Mouse (Mus musculus): ENCODE data around the gene Gfral. TPM values are rescaled to one million over a fixed set of nuclear protein-coding genes. Genes with fewer than 3 reads are reported as not detected.

Gene Gfral
- polyA plus RNA-seq, 1 experiment = not detected

DNA sequence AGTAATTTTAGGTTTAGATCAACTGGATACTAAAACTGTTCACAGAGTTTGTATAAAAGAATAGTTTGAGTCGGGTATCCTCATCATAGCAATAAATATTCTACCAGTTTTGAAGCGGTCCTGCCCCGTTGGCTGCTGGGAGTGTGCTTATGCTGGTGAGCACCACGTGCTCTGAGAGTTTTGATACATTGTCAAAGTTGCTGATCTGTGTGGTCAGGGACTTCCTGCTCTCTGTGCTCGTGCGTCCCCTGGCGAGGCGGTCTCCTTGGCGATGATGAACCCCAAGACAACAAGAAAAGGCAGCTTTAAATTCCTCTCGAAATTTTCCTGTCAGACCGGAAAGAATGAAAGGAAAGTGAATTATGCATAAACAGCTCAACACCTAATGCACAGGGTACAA, 16.9 kb upstream of the Gfral start:
- DNase-seq = no peak
- TF ChIP-seq CTCF (IDR thresholded peaks at IDR 0.05; ENCODE audit: insufficient read depth, low read length) (no peak), POLR2A (IDR thresholded peaks at IDR 0.05; ENCODE audit: borderline replicate concordance, extremely low read depth, low read depth, low read length) (no peak)
- WGBS = 25% methylated on average over 11 of the region's 11 CpGs
- Histone ChIP-seq H3K4me1 (ENCODE audit: control insufficient read depth, insufficient read depth, low read length) (no peaks in the 10 kb centered on the region), H3K4me3 (replicated peaks; ENCODE audit: extremely low read depth, low read depth, low read length) (no peak overlapping the region)

DNA sequence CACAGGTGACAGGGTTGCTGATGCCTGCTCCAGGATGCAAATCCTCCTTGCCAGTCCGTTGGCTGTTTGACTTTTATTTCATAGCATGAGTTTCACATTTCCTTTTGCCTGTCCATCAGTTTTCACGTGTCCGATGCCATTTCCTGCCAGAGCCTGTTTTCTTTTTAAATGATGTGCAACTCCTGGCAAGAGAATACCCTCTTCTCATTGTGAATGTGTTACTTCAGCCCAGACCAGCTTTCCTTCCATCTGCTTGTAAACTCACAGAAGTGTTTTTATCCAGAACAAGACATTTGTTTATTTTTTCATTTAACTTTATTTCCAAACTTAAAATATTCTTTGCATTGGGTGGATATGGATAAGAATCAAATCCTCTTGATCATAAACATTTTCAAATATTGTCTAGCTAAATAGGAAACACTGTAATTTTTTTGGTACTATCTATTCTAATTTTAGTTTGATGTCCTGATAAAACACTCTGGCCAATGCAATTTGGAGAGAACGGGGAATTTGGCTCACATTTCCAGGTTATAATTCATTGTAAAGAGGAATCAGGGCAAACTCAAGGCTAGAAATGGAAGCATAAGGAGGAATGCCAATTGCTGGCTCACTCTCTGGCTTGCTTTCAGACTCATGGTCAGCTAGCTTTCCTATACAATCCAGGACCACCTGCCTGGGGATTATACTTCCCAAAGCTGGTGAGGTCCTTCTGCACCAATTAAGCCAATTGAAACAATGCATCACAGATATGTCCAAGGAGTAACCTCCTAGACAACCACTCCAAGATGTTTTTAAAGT, 3.9 kb upstream of the Gfral start:
- H3K4me3 ChIP-seq (replicated peaks; ENCODE audit: extremely low read depth, low read depth, low read length) = no peak overlapping the region

DNA sequence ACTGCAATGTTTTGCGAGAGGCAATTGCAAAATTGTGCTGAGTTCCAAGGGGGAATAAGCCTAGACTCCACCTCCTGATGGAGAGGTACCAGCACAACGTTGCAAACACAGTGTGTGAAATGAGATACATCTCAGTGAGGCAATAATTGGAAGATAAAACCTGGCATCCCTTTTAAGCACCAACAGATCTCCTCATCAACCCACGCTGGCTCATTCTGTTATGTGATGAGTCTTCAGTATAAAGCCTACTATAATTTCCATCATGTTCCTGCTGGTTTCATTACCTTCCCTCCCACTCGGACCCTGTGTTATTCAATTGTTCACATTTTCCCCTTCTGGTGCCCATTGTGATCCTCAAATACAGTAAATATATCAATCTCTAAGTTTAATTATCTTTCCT, 1.2 kb upstream of the Gfral start:
- Histone ChIP-seq H3K4me1 (ENCODE audit: control insufficient read depth, insufficient read depth, low read length) (no peaks in the 10 kb centered on the region), H3K4me3 (replicated peaks; ENCODE audit: extremely low read depth, low read depth, low read length) (no peak overlapping the region)
- WGBS = 71% methylated on average over 4 of the region's 4 CpGs
- DNase-seq = no peak
- TF ChIP-seq CTCF (IDR thresholded peaks at IDR 0.05; ENCODE audit: insufficient read depth, low read length) = no peak
- TF ChIP-seq POLR2A (IDR thresholded peaks at IDR 0.05; ENCODE audit: borderline replicate concordance, extremely low read depth, low read depth, low read length) = no peak

More for the DNA sequence above, 3.9 kb upstream of the Gfral start:
- no peak for DNase-seq
- 40% methylated on average over 4 of the region's 4 CpGs for WGBS
- no peaks in the 10 kb centered on the region for H3K4me1 ChIP-seq (ENCODE audit: control insufficient read depth, insufficient read depth, low read length)
- no peak for TF ChIP-seq POLR2A (IDR thresholded peaks at IDR 0.05; ENCODE audit: borderline replicate concordance, extremely low read depth, low read depth, low read length)
- no peak for TF ChIP-seq CTCF (IDR thresholded peaks at IDR 0.05; ENCODE audit: insufficient read depth, low read length)

DNA sequence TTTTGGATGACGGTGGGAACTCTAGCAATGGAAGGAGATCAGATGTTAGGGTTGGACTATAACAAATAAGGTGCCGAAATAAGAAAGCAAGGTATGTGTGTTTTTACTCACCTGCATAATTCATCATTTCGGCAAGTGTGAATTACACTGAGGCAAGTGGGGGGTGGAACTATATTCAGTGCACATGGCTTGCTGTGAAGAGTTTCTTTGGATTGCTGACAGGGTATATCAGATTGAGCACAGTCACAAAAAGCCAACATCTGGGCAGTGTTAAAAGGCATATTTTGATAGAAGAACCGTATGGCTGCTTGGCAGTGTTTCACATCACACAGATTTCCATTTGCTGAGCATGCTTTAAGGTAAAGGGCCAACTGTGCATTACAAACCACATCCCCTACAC, 16.5 kb downstream of the Gfral start:
- 79% methylated on average over 4 of the region's 4 CpGs for WGBS
- no peak overlapping the region for H3K4me3 ChIP-seq (replicated peaks; ENCODE audit: extremely low read depth, low read depth, low read length)
- no peak for DNase-seq

DNA sequence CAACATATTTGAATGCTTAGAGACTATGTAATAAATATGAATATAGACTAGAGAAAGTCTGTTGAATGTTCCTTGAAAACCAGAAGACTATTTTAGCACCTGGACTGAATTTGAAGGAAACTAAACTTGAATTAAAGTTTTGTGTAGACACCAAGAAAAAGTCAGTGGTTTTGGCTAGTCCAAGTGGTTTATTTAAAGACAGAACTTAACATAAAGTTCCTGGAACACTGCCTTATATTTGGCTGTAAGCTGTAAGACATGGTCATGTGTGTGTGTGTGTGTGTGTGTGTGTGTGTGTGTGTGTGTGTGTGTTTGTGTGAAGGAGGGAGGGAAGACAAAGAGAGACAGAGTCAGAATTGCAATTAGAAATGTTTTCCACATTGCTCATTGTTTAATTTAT, 34.2 kb downstream of the Gfral start:
- no peak for DNase-seq
- H3K4me1 ChIP-seq (ENCODE audit: control insufficient read depth, insufficient read depth, low read length) = no peaks in the 10 kb centered on the region
- H3K4me3 ChIP-seq (replicated peaks; ENCODE audit: extremely low read depth, low read depth, low read length) = no peak overlapping the region
- TF ChIP-seq CTCF (IDR thresholded peaks at IDR 0.05; ENCODE audit: insufficient read depth, low read length) (no peak), POLR2A (IDR thresholded peaks at IDR 0.05; ENCODE audit: borderline replicate concordance, extremely low read depth, low read depth, low read length) (no peak)

More for the DNA sequence above, 16.5 kb downstream of the Gfral start:
- H3K4me1 ChIP-seq (ENCODE audit: control insufficient read depth, insufficient read depth, low read length) = no peaks in the 10 kb centered on the region
- TF ChIP-seq CTCF (IDR thresholded peaks at IDR 0.05; ENCODE audit: insufficient read depth, low read length) (no peak), POLR2A (IDR thresholded peaks at IDR 0.05; ENCODE audit: borderline replicate concordance, extremely low read depth, low read depth, low read length) (no peak)

DNA sequence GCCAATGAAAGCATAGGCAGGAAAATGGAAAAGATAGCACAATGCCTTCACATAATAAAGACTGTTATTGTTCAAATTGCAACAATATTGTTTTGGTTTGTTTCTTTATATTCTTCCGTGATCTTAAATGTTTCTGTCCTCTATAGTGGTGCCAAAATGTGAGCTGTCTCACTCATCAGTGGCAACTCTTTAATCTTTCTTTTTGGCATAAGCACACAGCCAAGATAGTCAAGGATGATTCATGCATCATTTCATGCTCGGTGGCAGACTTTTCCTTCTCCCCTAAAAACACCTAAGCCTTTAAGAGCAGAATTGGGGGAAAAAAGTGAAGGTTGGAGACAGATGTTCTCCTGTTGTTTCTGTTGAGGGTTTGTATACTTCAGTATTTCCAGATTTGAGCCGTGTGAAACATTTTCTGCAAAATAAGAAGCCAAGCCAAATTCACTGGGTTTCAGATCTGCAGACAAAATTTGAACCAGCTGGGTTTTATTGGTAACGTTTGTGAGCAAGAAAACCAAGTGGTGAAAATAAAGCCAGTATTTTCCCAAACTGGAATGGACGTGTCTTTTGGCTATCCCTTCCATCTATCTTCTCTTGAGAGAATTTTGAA, 40.7 kb downstream of the Gfral start:
- DNase-seq = no peak
- H3K4me1 ChIP-seq (ENCODE audit: control insufficient read depth, insufficient read depth, low read length) = no peaks in the 10 kb centered on the region
- H3K4me3 ChIP-seq (replicated peaks; ENCODE audit: extremely low read depth, low read depth, low read length) = no peak overlapping the region
- TF ChIP-seq CTCF (IDR thresholded peaks at IDR 0.05; ENCODE audit: insufficient read depth, low read length) = no peak
- no peak for TF ChIP-seq POLR2A (IDR thresholded peaks at IDR 0.05; ENCODE audit: borderline replicate concordance, extremely low read depth, low read depth, low read length)
- 62% methylated on average over 5 of the region's 5 CpGs for WGBS

DNA sequence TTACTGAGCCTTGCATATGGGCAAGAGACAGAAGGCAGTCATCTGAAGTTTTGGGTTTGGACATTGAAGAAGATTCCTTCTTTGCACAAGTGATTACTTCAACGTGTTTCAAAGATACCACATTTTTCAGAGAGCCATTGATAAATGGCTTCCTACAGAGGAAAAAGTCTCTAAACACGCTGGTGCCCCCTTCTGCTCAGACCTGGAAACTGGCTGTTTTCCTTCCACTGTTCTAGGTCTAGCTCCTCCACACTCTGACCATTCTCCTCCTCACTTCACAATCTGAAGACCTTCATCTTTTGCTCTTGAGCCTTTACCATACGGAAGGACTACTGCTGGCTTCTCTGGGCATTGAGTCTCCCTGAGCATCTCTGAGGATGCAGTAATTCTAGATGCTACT, 45.1 kb downstream of the Gfral start:
- peak; percentile 7 for DNase-seq
- H3K4me1 ChIP-seq (ENCODE audit: control insufficient read depth, insufficient read depth, low read length) = no peaks in the 10 kb centered on the region
- 0 out of 2 replicates have a peak, but pooled peaks have one; percentile 21 for TF ChIP-seq CTCF (IDR thresholded peaks at IDR 0.05; ENCODE audit: insufficient read depth, low read length)
- TF ChIP-seq POLR2A (IDR thresholded peaks at IDR 0.05; ENCODE audit: borderline replicate concordance, extremely low read depth, low read depth, low read length) = no peak
- no peak overlapping the region for H3K4me3 ChIP-seq (replicated peaks; ENCODE audit: extremely low read depth, low read depth, low read length)
- WGBS = 36% methylated on average over 3 of the region's 3 CpGs

DNA sequence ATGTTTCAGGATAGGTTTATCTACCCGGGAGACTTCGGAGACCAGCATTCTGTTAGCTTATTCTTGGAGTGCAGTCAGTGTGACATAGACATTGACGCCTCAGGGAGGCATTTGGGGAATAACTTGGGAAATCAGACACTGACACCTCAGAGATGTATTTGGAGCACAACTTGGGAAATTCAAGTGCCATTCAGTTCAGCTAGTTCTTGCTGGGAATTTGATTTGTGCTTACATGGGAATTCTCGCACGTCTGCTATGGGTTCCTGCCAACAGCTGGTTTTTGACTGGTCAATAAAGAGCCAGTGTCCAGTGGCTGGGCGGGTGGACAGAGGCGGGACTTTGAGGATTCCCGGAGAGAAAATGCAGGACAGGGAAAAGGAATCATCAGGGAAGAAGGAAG, 51.0 kb downstream of the Gfral start:
- H3K4me3 ChIP-seq (replicated peaks; ENCODE audit: extremely low read depth, low read depth, low read length) = no peak overlapping the region
- DNase-seq = no peak
- no peaks in the 10 kb centered on the region for H3K4me1 ChIP-seq (ENCODE audit: control insufficient read depth, insufficient read depth, low read length)
- TF ChIP-seq CTCF (IDR thresholded peaks at IDR 0.05; ENCODE audit: insufficient read depth, low read length) (no peak), POLR2A (IDR thresholded peaks at IDR 0.05; ENCODE audit: borderline replicate concordance, extremely low read depth, low read depth, low read length) (no peak)
- 29% methylated on average over 8 of the region's 8 CpGs for WGBS

DNA sequence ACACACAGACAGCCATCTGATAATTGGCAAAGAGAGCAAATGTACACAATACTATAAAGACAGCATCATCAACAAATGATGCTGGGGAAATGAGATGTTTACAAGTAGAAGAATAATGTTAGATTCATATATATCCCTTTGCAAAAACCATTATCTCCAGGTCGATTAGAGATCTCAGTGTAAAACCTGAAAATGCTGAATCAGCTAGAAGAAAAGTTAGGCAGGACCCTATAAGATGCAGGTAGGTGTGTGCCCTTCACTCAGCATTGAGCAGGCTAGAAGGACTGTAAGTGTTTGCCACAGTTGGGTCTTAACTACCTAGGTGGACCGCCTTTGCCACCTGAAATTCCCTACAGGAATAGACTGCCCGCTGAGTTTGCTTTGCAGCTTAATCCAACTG, 67.9 kb downstream of the Gfral start:
- H3K4me1 ChIP-seq (ENCODE audit: control insufficient read depth, insufficient read depth, low read length) = no peaks in the 10 kb centered on the region
- H3K4me3 ChIP-seq (replicated peaks; ENCODE audit: extremely low read depth, low read depth, low read length) = no peak overlapping the region
- 70% methylated on average over 3 of the region's 3 CpGs for WGBS
- no peak for DNase-seq
- TF ChIP-seq CTCF (IDR thresholded peaks at IDR 0.05; ENCODE audit: insufficient read depth, low read length) (no peak), POLR2A (IDR thresholded peaks at IDR 0.05; ENCODE audit: borderline replicate concordance, extremely low read depth, low read depth, low read length) (no peak)

Measured in lung, adult 2 months (tissue).